Mouse (Mus musculus) fat pad, adult 2 months (tissue): Measurements from ENCODE around the gene Gm49405.

Experiments used
- DNase-seq: peaks from one replicate; pipeline ENCODE4 v3.0.0-alpha.2; 2011; ENCODE audit warnings: low read depth, low spot score; ENCODE audit errors: extremely low read depth

The Gm49405 gene

DNA sequence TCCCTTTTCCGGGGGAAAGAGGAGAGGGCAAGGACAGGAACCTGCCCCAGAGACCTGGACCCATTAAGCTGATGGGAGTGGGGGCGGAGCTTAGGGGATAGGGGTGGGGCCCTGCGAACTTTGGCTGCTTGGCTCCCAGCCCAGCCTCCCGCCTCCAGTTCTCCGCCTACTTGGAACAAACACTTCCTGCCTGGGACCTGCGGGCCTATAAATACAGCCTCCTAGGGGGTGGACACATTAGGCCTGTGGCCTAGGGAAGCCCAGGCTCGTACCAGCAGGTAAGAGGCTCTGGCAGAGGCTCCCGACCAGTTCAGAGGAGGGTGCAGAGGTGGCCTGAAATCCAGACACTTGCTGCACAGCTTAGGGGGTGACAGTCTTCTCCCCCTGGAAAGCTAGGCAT is 14.1 kb upstream of the Gm49405 start, which contains the start of gene Acy3:
Acy3 (plus strand) TSS at position 237 of the 400 bp plus-strand sequence.
- DNase-seq = peak; percentile 31

- no peak for DNase-seq
Observed at GRCm38 (mm10) chr19:3988066-3988465, 12.4 kb upstream of the Gm49405 start.

- DNase-seq = no peak
Observed at GRCm38 (mm10) chr19:3988750-3989149, 11.7 kb upstream of the Gm49405 start.

DNA sequence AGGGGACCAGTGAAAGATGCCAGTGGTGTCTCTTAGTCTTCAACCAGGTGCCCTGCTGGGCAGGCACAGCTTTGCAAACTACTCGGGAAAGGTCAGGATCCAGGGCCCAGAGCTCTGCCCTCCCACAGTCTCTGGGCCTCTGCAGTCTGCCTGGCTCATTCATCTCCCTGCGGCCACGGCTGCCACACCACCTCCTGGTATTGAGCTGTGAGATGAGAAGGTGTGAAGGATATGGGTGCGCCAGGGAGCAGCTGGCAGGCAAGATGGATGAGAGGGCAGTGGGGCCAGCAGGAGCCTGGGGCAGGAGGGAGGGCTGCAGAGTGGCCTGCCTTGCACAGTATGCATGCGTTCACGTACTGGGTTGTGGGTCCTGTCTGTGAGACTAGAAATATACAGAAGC is 9.6 kb upstream of the Gm49405 start:
- DNase-seq = no peak

DNA sequence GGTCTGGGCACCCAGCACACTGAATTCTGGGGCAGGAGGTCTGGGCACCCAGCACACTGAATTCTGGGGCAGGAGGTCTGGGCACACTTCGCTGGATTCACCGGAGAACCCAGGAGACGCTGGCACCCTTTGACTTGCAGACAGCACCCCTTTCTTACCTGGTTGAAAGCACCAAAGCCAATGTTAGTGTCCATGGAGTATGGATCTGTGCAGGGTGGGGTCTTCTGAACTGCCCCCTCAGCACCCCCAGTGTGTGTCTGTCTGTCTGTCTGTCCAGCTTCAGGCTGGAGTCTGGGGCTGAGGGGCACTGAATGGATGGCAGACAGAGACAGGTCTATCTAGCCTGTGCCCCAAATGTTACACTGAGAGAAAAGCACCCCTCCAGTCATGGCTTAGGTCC is 8.9 kb upstream of the Gm49405 start:
- no peak for DNase-seq

GRCm38 (mm10) chr19:3991966-3992365 is 8.5 kb upstream of the Gm49405 start:
- no peak for DNase-seq

- DNase-seq = no peak
Observed at GRCm38 (mm10) chr19:3992416-3992815, 8.0 kb upstream of the Gm49405 start, which contains the start of gene Tbx10. Gene Tbx10, plus strand, starts transcription at chr19:3992752.

DNA sequence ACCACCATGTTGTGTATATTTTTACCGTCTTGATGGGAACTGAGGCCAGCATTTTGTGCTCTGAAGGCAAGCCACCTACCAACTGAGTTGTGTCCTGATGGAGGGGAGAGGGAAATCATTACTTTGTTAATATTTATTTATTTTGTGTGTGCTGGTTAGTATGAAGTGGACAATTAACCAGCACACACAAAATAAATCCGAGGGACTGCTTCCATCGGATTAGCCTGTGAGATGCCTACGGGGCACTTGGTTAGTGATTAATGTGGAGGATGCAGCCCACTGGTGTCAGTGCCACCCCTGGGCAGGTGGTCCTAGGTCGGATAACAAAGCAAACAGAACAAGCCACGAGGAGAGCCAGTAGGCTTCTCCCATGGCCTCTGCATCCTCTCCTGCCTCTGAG is 5.5 kb upstream of the Gm49405 start:
- DNase-seq = no peak

GRCm38 (mm10) chr19:3995505-3995904 is 4.9 kb upstream of the Gm49405 start:
- DNase-seq = no peak

GRCm38 (mm10) chr19:3996106-3996505 is 4.3 kb upstream of the Gm49405 start:
- no peak for DNase-seq

GRCm38 (mm10) chr19:3996747-3997146 is 3.7 kb upstream of the Gm49405 start:
- no peak for DNase-seq

DNA sequence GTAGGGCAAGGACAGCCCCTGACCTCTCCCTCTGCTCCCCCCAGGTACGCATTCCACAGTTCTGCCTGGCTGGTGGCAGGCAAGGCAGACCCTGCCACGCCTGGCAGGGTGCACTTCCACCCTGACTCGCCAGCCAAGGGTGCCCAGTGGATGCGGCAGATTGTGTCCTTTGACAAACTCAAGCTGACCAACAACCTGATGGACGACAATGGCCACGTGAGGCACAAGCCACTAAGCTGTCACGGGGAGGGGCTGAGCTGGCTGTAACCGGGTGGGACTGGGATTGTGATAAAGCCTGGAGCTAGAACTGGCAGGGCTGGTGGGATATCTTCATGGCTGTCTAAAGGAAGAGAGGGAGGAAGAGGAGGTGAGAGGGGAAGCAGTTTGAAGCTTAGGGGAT is 3.2 kb upstream of the Gm49405 start:
- DNase-seq = no peak

DNA sequence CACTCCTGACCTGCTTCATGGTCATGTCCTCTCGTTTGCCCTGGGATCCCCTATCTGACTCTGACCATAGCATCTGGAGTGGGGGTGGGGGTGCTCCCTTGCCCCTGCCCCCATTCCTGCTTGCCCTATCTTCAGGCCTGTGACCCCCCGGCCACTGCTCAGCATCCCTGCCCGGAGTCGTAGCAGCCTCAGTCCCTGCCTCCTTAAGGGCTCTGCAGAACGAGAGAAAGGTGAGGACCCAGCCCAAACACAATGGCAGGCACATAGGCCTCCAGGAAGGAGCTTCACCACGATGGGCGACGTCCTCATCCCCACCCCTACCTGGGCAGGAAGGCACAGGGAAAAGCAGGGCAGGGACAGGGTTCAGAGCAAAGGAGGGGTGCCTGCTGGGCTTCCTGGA is 2.1 kb upstream of the Gm49405 start:
- DNase-seq = no peak

DNA sequence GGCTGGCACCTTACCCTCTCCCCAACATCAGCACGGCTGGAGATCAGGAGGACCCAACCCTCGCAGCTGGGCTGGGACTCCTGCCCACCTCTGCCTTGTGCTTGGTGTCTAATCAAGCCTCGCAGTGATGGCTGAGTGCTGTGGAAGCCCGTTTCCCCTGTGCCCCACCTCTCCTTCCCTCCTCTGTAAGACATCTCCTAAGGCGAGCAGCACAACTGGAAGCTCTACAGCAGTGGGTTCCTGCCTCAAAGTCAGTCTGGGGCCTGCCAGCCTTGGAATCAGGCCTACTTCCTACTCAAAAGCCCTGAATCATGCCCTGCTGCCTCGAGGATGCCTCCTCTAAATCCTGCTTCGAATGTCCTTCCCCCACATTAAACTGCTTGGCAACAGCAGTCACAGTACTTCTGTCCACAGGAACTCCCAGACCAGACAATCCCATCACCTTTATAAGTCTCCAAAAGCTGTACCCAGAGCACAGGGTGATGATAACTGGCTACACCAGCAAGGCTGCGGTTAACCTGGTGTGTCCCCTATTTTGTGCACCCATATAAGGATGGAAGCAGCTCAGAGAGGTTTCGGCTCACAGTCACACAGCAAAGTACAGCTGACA is 1.2 kb upstream of the Gm49405 start:
- no peak for DNase-seq

GRCm38 (mm10) chr19:4000949-4001525 is 611 bp downstream of the Gm49405 start:
- DNase-seq = no peak

DNA sequence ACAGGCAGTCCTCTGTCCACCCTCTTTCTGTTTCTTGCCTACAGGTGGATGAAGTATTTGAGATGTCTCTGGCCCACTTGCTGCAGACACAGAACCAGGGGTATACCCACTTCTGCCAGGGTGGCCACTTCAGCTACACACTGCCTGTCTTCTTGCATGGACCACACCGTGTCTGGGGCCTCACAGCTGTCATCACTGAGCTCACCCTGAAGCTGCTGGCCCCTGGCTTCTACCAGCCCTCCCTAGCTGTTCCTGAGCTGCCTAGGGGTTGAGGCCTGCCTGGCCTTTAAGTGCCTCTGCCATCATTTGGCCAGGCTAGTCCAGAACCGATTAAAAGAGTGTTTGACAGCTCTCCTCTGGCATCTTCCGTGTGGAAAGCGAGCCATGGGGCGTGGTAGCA is 1.3 kb downstream of the Gm49405 start:
- no peak for DNase-seq

- no peak for DNase-seq
Observed at GRCm38 (mm10) chr19:4003112-4003511, 2.7 kb downstream of the Gm49405 start, which contains the start of gene Doc2g. Gene Doc2g, plus strand, starts transcription at chr19:4003313.

DNA sequence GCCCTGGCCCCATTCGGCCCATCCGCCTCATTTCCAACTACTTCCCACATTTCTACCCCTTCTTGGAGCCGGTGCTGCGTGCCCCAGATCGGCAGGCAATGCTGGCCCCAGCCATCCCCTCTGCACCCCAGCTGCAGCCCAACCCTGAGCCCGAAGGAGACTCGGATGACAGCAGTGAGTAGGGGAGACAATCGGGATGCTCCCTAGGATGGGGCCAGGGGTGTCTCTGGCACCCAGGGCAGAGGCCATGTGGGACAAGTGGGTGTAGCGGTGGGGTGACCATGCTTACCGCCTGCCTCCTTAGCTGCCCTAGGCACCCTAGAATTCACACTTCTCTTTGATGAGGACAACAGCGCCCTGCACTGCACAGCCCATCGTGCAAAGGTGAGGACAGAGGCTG is 3.2 kb downstream of the Gm49405 start:
- no peak for DNase-seq

DNA sequence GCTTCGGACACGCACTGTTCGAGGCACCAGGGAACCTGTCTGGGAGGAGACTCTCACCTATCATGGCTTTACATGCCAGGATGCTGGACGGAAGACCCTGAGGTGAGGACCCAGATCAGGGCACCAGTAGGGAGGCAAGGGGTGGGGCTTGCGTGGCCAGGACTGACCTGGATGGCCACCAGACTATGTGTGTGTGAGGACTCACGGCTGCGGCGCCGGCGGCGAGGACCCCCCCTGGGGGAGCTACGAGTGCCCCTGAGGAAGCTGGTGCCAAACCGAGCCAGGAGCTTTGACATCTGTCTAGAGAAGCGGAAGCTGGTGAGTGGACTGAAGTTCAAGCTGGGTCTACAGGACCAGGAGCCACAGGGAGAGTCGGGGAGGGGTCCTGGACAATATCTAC is 3.9 kb downstream of the Gm49405 start:
- no peak for DNase-seq

GRCm38 (mm10) chr19:4005091-4005490 is 4.7 kb downstream of the Gm49405 start:
- no peak for DNase-seq

- DNase-seq = no peak
Observed at GRCm38 (mm10) chr19:4005971-4006370, 5.5 kb downstream of the Gm49405 start.

GRCm38 (mm10) chr19:4011086-4011485 is 10.7 kb downstream of the Gm49405 start:
- DNase-seq = no peak
